Mouse (Mus musculus) liver, adult 2 months (tissue): ENCODE measurements at regions not wholly inside any gene's neighbourhood (a gene's known extent, or its start where the extent isn't known, plus 50 kb on each side); places are given as distances from the start of the nearest gene placed in this dataset.
"Not testable (repeated sequence)": the region's sequence is repeated elsewhere in the genome, so short reads cannot be mapped to it uniquely, and the experiment has no call there.

Experiments used
- DNase-seq: peaks from one replicate; pipeline ENCODE4 v3.0.0-alpha.2; 2011; ENCODE audit warnings: low read depth, low spot score; ENCODE audit errors: extremely low read depth
- H3K27ac ChIP-seq: fragments of 200-500 bp; replicated peaks from 2 replicates; pipeline ENCODE4 v1.5.1; 2012; ENCODE audit warnings: low read depth, mild to moderate bottlenecking, control low read depth, inconsistent platforms, low read length; ENCODE audit not compliant: insufficient read depth
- H3K27me3 ChIP-seq: fragments of 200-500 bp; 2 replicates; pipeline ENCODE4 v1.6.1; 2012; ENCODE audit warnings: mild to moderate bottlenecking, moderate library complexity, low read length, inconsistent platforms; ENCODE audit not compliant: control insufficient read depth, insufficient read depth
- H3K36me3 ChIP-seq: fragments of 200-500 bp; 2 replicates; pipeline ENCODE4 v1.6.1; 2012; ENCODE audit warnings: low read length, inconsistent platforms; ENCODE audit not compliant: control insufficient read depth, insufficient read depth
- H3K4me1 ChIP-seq: fragments of 200-500 bp; 2 replicates; pipeline ENCODE4 v1.6.1; 2011; ENCODE audit warnings: low read length; ENCODE audit not compliant: control insufficient read depth, insufficient read depth
- H3K4me3 ChIP-seq: fragments of 200-500 bp; 2 replicates; pipeline ENCODE4 v1.5.1; 2011; ENCODE audit warnings: low read depth, mild to moderate bottlenecking, control low read depth, low read length, moderate library complexity; ENCODE audit not compliant: insufficient read depth
- H3K79me2 ChIP-seq: fragments of 200-500 bp; 2 replicates; pipeline ENCODE4 v1.6.1; 2012; ENCODE audit warnings: inconsistent platforms, mild to moderate bottlenecking, low read length, moderate library complexity; ENCODE audit not compliant: control insufficient read depth, insufficient read depth
- H3K9ac ChIP-seq: fragments of 200-500 bp; 2 replicates; pipeline ENCODE4 v1.6.1; 2012; ENCODE audit warnings: low read depth, mild to moderate bottlenecking, control low read depth, inconsistent platforms, low read length
- CTCF ChIP-seq: fragments of 200-500 bp; IDR thresholded peaks from 2 replicates; pipeline ENCODE4 v1.5.1; 2011; ENCODE audit warnings: low read depth, low read length, control low read depth
- POLR2A ChIP-seq: fragments of 200-500 bp; IDR thresholded peaks from 2 replicates; pipeline ENCODE4 v1.6.1; 2011; ENCODE audit warnings: low read length, control low read depth; ENCODE audit not compliant: insufficient read depth; ENCODE audit errors: extremely low read depth
- WGBS: fragments of 180-500 bp; shearing (Covaris S2); methylation state at CpG from one replicate; pipeline ENCODE4 v1.1.7; 2018; 5-methylcytosine and 5-hydroxymethylcytosine counted together

- no peaks in the 10 kb centered on the region for H3K4me1 ChIP-seq
- H3K4me3 ChIP-seq: no peak overlapping the region
- no peaks in the 10 kb centered on the region for H3K79me2 ChIP-seq
- no peaks in the 10 kb centered on the region for H3K27me3 ChIP-seq
- H3K9ac ChIP-seq: no peak overlapping the region
- TF ChIP-seq POLR2A: no peak
- TF ChIP-seq CTCF: no peak
- no peak for DNase-seq
- H3K27ac ChIP-seq: no peak overlapping the region
- WGBS: 75% methylated on average over 1 of the region's 1 CpGs
- no peaks in the 10 kb centered on the region for H3K36me3 ChIP-seq
These were observed 55.8 kb upstream of the Irx2 start for GRCm38 (mm10) chr13:72572846-72573245.

- not testable (repeated sequence) for H3K4me3 ChIP-seq, DNase-seq, H3K79me2 ChIP-seq, H3K27me3 ChIP-seq, H3K36me3 ChIP-seq, H3K9ac ChIP-seq, H3K27ac ChIP-seq, H3K4me1 ChIP-seq
- WGBS: 64% methylated on average over 4 of the region's 4 CpGs
These were observed 54.5 kb upstream of the Irx2 start for GRCm38 (mm10) chr13:72574126-72574525.

GRCm38 (mm10) chr13:72576485-72576884 lies 52.1 kb upstream of the Irx2 start:
- TF ChIP-seq POLR2A (no peak), CTCF (no peak)
- no peaks in the 10 kb centered on the region for H3K4me1 ChIP-seq
- DNase-seq: no peak
- H3K4me3 ChIP-seq: no peak overlapping the region
- 10% methylated on average over 6 of the region's 6 CpGs for WGBS
- H3K9ac ChIP-seq: no peak overlapping the region
- H3K36me3 ChIP-seq: no peaks in the 10 kb centered on the region
- no peaks in the 10 kb centered on the region for H3K79me2 ChIP-seq
- no peak overlapping the region for H3K27ac ChIP-seq
- H3K27me3 ChIP-seq: no peaks in the 10 kb centered on the region

- 63% methylated on average over 3 of the region's 3 CpGs for WGBS
- no peaks in the 10 kb centered on the region for H3K4me1 ChIP-seq
- H3K79me2 ChIP-seq: no peaks in the 10 kb centered on the region
- H3K4me3 ChIP-seq: no peak overlapping the region
- H3K36me3 ChIP-seq: no peaks in the 10 kb centered on the region
- no peak overlapping the region for H3K9ac ChIP-seq
- TF ChIP-seq POLR2A: no peak
- DNase-seq: no peak
- no peak overlapping the region for H3K27ac ChIP-seq
- H3K27me3 ChIP-seq: no peaks in the 10 kb centered on the region
These were observed 50.2 kb upstream of the Irx2 start for GRCm38 (mm10) chr13:72578416-72578815.
